Mouse (Mus musculus): Measurements from ENCODE around the gene Gm17617. TPM values are rescaled to one million over a fixed set of nuclear protein-coding genes. Genes with fewer than 3 reads are reported as not detected.
A peak's percentile ranks its signal among the peaks of the same experiment; 100 is the strongest.

Gene Gm17617
- polyA plus RNA-seq, 1 experiment, result not detected

DNA sequence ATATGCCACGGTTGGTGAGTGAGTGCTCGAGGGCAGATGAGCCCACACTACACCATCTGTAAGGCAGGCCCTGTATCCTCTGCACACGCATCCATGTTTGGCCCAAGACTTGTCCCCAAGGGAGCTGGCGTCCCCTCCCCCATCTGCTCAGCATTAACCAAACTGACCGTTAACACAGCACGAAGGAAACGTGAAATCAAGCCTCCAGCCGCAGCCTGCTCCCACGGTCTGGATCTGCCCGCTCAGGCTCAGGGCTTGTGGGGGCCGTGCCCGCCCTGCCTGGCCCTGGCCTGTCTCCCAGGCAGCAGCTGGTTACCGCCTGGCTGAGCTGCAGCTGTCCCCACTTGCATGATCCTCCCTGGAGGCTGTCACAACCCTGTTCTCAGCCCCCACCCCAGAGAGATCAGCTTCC is 35.6 kb upstream of the Gm17617 start:
- no peak overlapping the region for H3K4me3 ChIP-seq (ENCODE audit: insufficient read depth, low read length)
- TF ChIP-seq POLR2A (IDR thresholded peaks at IDR 0.05; ENCODE audit: borderline replicate concordance, low read depth, low read length), result no peak
- no peak for TF ChIP-seq CTCF (IDR thresholded peaks at IDR 0.05; ENCODE audit: low read depth, low read length)
- no peaks in the 10 kb centered on the region for H3K4me1 ChIP-seq (ENCODE audit: control insufficient read depth, insufficient read depth, low read length)
- no peak overlapping the region for H3K27ac ChIP-seq (ENCODE audit: insufficient read depth, low read depth, low read length)

DNA sequence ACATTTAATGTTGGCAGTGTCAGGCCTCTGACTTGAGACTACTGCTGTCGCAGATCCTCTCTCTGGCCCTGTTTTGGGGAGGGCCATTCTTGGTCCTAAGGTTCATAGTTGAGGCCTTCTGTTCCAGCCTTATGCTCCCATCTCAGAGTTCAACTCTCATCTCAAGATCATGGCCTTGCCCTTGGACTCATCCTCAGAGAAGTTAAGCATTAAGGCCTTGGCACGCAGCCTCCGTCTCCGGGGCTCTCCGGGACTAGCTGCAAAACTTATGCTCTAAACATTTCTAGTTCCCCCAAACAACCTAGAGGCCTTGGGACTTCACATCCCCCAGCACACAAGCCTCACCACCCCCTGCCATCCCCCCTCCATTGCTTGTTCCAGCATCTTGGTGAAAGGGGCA is 34.9 kb upstream of the Gm17617 start:
- TF ChIP-seq POLR2A (IDR thresholded peaks at IDR 0.05; ENCODE audit: borderline replicate concordance, low read depth, low read length) (no peak), CTCF (IDR thresholded peaks at IDR 0.05; ENCODE audit: low read depth, low read length) (no peak)
- H3K4me3 ChIP-seq (ENCODE audit: insufficient read depth, low read length), result no peak overlapping the region
- no peak overlapping the region for H3K27ac ChIP-seq (ENCODE audit: insufficient read depth, low read depth, low read length)
- no peaks in the 10 kb centered on the region for H3K4me1 ChIP-seq (ENCODE audit: control insufficient read depth, insufficient read depth, low read length)

DNA sequence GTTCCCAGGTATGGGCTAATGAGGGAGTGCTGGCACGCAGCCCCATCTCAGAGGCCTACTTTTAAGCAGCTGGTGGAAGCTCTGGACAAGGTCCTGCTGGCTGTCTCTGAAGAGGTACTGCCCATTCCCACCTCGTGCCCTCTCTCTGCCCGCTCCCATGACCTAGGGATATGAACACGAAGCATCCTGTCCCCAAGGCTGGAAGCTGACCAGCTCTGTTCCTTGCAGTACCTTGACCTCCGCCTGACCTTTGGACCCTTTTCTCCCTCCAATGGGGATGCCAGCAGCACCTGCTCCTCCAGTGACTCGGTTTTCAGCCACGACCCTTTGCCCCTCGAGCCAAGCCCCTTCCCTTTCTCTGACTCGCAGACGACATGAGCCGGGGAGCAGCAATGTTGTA is 34.5 kb upstream of the Gm17617 start:
- TF ChIP-seq POLR2A (IDR thresholded peaks at IDR 0.05; ENCODE audit: borderline replicate concordance, low read depth, low read length) (no peak), CTCF (IDR thresholded peaks at IDR 0.05; ENCODE audit: low read depth, low read length) (no peak)
- Histone ChIP-seq H3K4me1 (ENCODE audit: control insufficient read depth, insufficient read depth, low read length) (no peaks in the 10 kb centered on the region), H3K27ac (ENCODE audit: insufficient read depth, low read depth, low read length) (no peak overlapping the region), H3K4me3 (ENCODE audit: insufficient read depth, low read length) (no peak overlapping the region)

DNA sequence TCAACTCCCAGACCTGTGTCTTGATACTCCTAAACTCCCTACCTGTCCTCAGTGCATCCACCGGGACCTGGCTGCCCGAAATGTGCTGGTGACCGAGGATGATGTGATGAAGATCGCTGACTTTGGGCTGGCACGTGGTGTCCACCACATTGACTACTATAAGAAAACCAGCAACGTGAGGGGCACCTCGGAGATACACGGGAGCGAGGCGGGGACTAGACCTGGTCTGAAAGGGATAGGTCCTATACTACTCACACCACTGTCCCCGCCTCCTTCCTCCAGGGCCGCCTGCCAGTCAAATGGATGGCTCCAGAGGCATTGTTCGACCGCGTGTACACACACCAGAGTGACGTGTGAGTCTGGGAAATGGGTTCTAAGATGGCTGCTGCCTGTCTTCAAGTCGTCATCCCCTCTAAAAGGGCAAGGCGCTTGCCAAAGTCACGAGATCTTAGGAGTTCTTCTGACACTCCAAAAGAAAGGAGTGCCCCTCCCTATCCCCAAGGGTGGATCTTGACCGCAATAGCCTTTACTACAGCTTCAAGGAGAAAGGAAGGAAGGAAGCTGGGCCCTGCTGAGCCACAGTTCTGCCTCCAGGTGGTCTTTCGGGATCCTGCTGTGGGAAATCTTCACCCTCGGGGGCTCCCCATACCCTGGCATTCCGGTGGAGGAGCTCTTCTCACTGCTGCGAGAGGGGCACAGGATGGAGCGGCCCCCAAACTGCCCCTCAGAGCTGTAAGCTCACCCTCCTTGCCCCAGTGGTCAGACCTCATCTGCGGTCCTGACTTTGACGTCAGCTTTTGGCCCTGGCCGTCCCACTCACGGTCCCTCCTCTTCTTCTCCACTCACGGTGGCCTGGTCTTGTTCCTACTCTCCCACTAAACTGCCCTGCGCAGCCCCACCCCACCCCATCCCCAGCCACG is 33.7 kb upstream of the Gm17617 start:
- no peak overlapping the region for H3K27ac ChIP-seq (ENCODE audit: insufficient read depth, low read depth, low read length)
- H3K4me3 ChIP-seq (ENCODE audit: insufficient read depth, low read length), result no peak overlapping the region
- H3K4me1 ChIP-seq (ENCODE audit: control insufficient read depth, insufficient read depth, low read length), result no peaks in the 10 kb centered on the region
- TF ChIP-seq POLR2A (IDR thresholded peaks at IDR 0.05; ENCODE audit: borderline replicate concordance, low read depth, low read length) (no peak), CTCF (IDR thresholded peaks at IDR 0.05; ENCODE audit: low read depth, low read length) (no peak)

DNA sequence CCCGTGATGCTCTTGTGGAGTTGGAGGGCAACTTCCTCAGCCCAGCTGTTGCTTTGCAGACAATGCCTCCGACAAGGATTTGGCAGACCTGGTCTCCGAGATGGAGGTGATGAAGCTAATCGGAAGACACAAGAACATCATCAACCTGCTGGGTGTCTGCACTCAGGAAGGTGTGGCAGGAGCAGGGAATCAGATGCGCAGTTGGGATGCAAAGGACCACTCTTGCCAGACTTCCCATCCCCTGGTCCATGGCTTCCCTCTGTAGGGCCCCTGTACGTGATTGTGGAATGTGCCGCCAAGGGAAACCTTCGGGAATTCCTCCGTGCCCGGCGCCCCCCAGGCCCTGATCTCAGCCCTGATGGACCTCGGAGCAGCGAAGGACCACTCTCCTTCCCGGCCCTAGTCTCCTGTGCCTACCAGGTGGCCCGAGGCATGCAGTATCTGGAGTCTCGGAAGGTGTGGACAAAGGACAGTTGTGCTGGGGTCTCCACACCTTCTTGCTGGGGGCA is 32.5 kb upstream of the Gm17617 start:
- H3K4me1 ChIP-seq (ENCODE audit: control insufficient read depth, insufficient read depth, low read length), result no peaks in the 10 kb centered on the region
- H3K4me3 ChIP-seq (ENCODE audit: insufficient read depth, low read length), result no peak overlapping the region
- H3K27ac ChIP-seq (ENCODE audit: insufficient read depth, low read depth, low read length), result no peak overlapping the region
- no peak for TF ChIP-seq POLR2A (IDR thresholded peaks at IDR 0.05; ENCODE audit: borderline replicate concordance, low read depth, low read length)
- TF ChIP-seq CTCF (IDR thresholded peaks at IDR 0.05; ENCODE audit: low read depth, low read length), result no peak

DNA sequence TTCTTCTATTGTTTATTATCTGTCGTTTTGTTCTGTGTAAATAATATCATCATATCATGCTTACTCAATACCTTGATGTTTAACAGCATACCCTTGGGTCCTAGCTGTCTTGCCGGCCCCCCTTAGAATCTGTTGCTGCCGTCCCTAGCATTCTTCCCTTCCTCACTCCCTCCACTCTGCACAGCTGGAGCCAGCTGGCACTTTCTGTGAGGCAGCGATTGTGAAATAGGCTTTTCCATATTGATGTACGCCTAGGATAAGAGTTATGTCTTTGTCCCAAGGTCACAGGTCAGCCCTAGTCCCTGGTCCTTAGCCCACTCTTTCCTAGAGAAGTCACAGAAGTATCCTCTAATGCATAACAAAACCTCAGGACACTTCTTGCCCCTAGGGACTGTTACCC is 30.2 kb upstream of the Gm17617 start:
- TF ChIP-seq CTCF (IDR thresholded peaks at IDR 0.05; ENCODE audit: low read depth, low read length) (no peak), POLR2A (IDR thresholded peaks at IDR 0.05; ENCODE audit: borderline replicate concordance, low read depth, low read length) (no peak)
- H3K4me3 ChIP-seq (ENCODE audit: insufficient read depth, low read length), result no peak overlapping the region
- H3K4me1 ChIP-seq (ENCODE audit: control insufficient read depth, insufficient read depth, low read length), result no peaks in the 10 kb centered on the region
- H3K27ac ChIP-seq (ENCODE audit: insufficient read depth, low read depth, low read length), result no peak overlapping the region

DNA sequence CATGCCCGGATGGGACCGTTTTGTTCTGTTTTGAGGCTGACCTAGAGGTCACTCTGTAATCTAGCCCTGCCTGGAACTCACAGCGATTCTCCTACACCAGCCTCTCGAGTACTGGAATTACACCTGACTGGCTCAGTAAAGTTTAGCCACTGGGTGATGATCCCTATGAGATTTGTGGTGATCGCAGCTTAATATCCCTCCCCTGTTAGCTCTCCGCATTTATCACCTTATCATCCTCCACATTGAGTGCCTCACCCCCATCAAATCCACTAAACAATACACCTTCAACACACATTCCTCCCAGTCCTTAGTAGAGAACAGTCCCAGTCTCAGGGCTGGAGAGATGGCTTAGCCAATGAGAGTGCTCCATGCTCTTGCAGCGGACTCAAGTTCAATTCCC is 29.0 kb upstream of the Gm17617 start:
- no peak overlapping the region for H3K4me3 ChIP-seq (ENCODE audit: insufficient read depth, low read length)
- TF ChIP-seq CTCF (IDR thresholded peaks at IDR 0.05; ENCODE audit: low read depth, low read length), result no peak
- TF ChIP-seq POLR2A (IDR thresholded peaks at IDR 0.05; ENCODE audit: borderline replicate concordance, low read depth, low read length), result no peak
- no peak overlapping the region for H3K27ac ChIP-seq (ENCODE audit: insufficient read depth, low read depth, low read length)
- no peaks in the 10 kb centered on the region for H3K4me1 ChIP-seq (ENCODE audit: control insufficient read depth, insufficient read depth, low read length)

DNA sequence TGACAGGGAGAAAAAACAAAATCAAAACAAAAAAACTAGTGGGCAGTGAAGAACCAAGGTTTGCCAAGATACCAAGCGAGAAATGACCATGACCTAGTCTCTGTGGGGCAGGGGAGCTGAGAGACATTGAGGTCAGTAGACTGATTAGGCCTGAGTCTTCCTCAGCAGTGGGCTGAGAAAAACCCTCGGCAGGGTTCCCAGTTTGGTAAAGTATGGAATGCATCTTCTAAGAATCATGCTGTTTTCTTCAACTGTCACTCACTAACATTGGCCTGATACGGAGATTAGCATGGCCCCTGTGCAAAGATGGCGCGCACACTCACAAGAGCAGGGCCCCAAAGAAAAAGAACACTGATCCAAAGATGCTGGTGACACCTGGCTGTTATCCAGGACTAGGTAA is 20.6 kb upstream of the Gm17617 start:
- TF ChIP-seq CTCF (IDR thresholded peaks at IDR 0.05; ENCODE audit: low read depth, low read length) (no peak), POLR2A (IDR thresholded peaks at IDR 0.05; ENCODE audit: borderline replicate concordance, low read depth, low read length) (no peak)
- Histone ChIP-seq H3K4me3 (ENCODE audit: insufficient read depth, low read length) (no peak overlapping the region), H3K4me1 (ENCODE audit: control insufficient read depth, insufficient read depth, low read length) (no peaks in the 10 kb centered on the region), H3K27ac (ENCODE audit: insufficient read depth, low read depth, low read length) (no peak overlapping the region)

DNA sequence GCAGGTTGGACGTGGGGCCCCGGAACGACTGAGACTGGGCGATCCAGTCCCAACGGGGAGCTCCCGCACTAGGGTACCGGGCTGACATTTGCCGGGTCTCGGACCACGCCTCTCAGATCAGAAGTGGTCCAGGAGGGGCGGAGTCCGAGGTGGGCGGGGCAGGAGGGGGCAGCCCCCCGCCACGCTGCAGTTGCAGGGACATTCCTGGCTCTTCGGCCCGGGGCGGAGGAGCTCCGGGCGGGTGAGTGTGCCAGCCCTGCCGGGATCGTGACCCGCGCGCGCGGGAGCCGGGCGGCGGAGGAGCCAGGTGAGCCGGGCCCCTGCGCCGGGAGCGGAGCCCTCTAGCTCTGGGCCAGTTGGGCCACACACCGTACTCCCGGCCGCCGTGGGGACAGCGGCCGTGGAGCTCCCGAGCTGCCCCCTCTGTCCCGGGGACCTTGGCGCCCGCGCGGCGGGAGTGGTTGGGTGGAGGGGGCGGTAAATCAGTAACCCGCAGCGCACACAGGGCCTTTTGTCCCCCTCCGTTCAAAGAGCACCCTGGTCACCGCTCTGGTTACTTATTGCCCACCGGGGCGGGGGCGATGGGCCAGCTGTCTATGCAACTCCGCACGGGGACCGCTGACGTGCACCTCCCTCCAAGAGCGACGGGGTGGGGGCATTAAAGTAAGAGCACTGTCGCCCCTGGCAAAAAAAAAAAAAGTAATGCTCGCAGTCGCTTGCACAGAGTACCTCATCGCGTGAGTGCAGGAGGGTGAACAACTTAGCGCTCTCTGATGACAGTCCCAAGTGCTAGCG is 19.5 kb upstream of the Gm17617 start, which contains the start of gene Fgfr4:
Gene Fgfr4, plus strand, starts transcription at position 20 of the 795 bp plus-strand sequence.
- Histone ChIP-seq H3K27ac (ENCODE audit: insufficient read depth, low read depth, low read length) (no peak within 1 kb of the TSS), H3K4me3 (ENCODE audit: insufficient read depth, low read length) (peak within 1 kb of the TSS; percentile 22), H3K4me1 (ENCODE audit: control insufficient read depth, insufficient read depth, low read length) (no peaks in the 10 kb centered on the region)
- TF ChIP-seq CTCF (IDR thresholded peaks at IDR 0.05; ENCODE audit: low read depth, low read length) (no peak), POLR2A (IDR thresholded peaks at IDR 0.05; ENCODE audit: borderline replicate concordance, low read depth, low read length) (no peak)
